Mouse (Mus musculus) intestine, embryonic 15.5 days (tissue): ENCODE results near the gene Ttll1. TPM values are rescaled to one million over a fixed set of nuclear protein-coding genes. Genes with fewer than 3 reads are reported as not detected.
"Not testable (repeated sequence)": the region's sequence is repeated elsewhere in the genome, so short reads cannot be mapped to it uniquely, and the experiment has no call there.

Source experiments
- ATAC-seq: fragments of 200-750 bp; cut with Nextera tagmentation; 2 replicates; pipeline ENCODE4 v1.8.0; 2017; ENCODE audit warnings: moderate TSS enrichment, moderate library complexity
- H3K27ac ChIP-seq: fragments of 300-500 bp; sonication (generic); 2 replicates; pipeline ENCODE4 v1.5.1; 2015; ENCODE audit warnings: mild to moderate bottlenecking, inconsistent platforms
- H3K27me3 ChIP-seq: fragments of 300-500 bp; sonication (generic); replicated peaks from 2 replicates; pipeline ENCODE4 v1.6.1; 2015; ENCODE audit warnings: inconsistent platforms
- H3K36me3 ChIP-seq: fragments of 300-500 bp; sonication (generic); 2 replicates; pipeline ENCODE4 v1.6.1; 2015; ENCODE audit warnings: inconsistent platforms
- H3K4me1 ChIP-seq: fragments of 300-500 bp; sonication (generic); replicated peaks from 2 replicates; pipeline ENCODE4 v1.6.1; 2015; ENCODE audit warnings: inconsistent platforms
- H3K4me2 ChIP-seq: fragments of 300-500 bp; sonication (generic); replicated peaks from 2 replicates; pipeline ENCODE4 v1.6.1; 2015; ENCODE audit warnings: mild to moderate bottlenecking, inconsistent platforms
- H3K4me3 ChIP-seq: fragments of 300-500 bp; sonication (generic); replicated peaks from 2 replicates; pipeline ENCODE4 v1.5.1; 2015; ENCODE audit warnings: inconsistent platforms
- H3K9ac ChIP-seq: fragments of 300-500 bp; sonication (generic); 2 replicates; pipeline ENCODE4 v1.6.1; 2015; ENCODE audit warnings: inconsistent platforms
- H3K9me3 ChIP-seq: fragments of 300-500 bp; sonication (generic); 2 replicates; pipeline ENCODE4 v1.6.1; 2016; ENCODE audit warnings: inconsistent platforms
- WGBS: fragments of 180-500 bp; shearing (Covaris S2); methylation state at CpG from one replicate; pipeline ENCODE4 v1.1.7; 2015; 5-methylcytosine and 5-hydroxymethylcytosine counted together
- polyA plus RNA-seq: library from polyadenylated mRNA; unstranded; fragments of >200 nt; fragmentation: Nextera tagmentation; extraction: Ambion mirVana; gene quantifications from 2 replicates; pipeline ENCODE4 v1.2.1, GENCODE M21; 2015

The Ttll1 gene
- polyA plus RNA-seq, 1 experiment from 2014 or later = 18.4 TPM

- no peak overlapping the region for H3K27ac ChIP-seq
- H3K9ac ChIP-seq = no peak overlapping the region
- ATAC-seq = peak; percentile 63
- H3K4me1 ChIP-seq = peaks cover 6% of the 10 kb centered on the region
- WGBS = 28% methylated on average over 20 of the region's 20 CpGs
- no peaks in the 10 kb centered on the region for H3K36me3 ChIP-seq
- H3K27me3 ChIP-seq = no peaks in the 10 kb centered on the region
- H3K4me3 ChIP-seq = no peak overlapping the region
- H3K9me3 ChIP-seq = no peaks in the 10 kb centered on the region
- H3K4me2 ChIP-seq = peak overlapping the region; percentile 45
Measured at GRCm38 (mm10) chr15:83518215-83519048, 7.7 kb upstream of the Ttll1 start.

GRCm38 (mm10) chr15:83515018-83515417 lies 4.3 kb upstream of the Ttll1 start:
- no peaks in the 10 kb centered on the region for H3K27me3 ChIP-seq
- H3K36me3 ChIP-seq = no peaks in the 10 kb centered on the region
- H3K4me3 ChIP-seq = no peak overlapping the region
- H3K4me2 ChIP-seq = no peak overlapping the region
- ATAC-seq = no peak
- WGBS = 66% methylated on average over 5 of the region's 5 CpGs
- peaks cover 9% of the 10 kb centered on the region for H3K4me1 ChIP-seq
- H3K9ac ChIP-seq = no peak overlapping the region
- no peak overlapping the region for H3K27ac ChIP-seq
- H3K9me3 ChIP-seq = no peaks in the 10 kb centered on the region

- 69% methylated on average over 13 of the region's 13 CpGs for WGBS
- Histone ChIP-seq H3K27ac (no peak overlapping the region), H3K9ac (no peak overlapping the region), H3K9me3 (no peaks in the 10 kb centered on the region), H3K27me3 (no peaks in the 10 kb centered on the region), H3K4me2 (no peak overlapping the region), H3K4me3 (no peak overlapping the region), H3K4me1 (peaks cover 3% of the 10 kb centered on the region; the same call in 1 of the 2 replicates), H3K36me3 (no peaks in the 10 kb centered on the region)
- ATAC-seq = no peak
Measured at GRCm38 (mm10) chr15:83512489-83513281, 2.0 kb upstream of the Ttll1 start.

- peak; percentile 71 for ATAC-seq
- Histone ChIP-seq H3K9me3 (no peaks in the 10 kb centered on the region), H3K4me2 (peak overlapping the region; percentile 89), H3K9ac (peak overlapping the region; percentile 44), H3K27ac (no peak overlapping the region), H3K4me3 (peak overlapping the region; percentile 50), H3K36me3 (no peaks in the 10 kb centered on the region), H3K4me1 (peaks cover 3% of the 10 kb centered on the region; the same call in 1 of the 2 replicates), H3K27me3 (no peaks in the 10 kb centered on the region)
- 26% methylated on average over 17 of the region's 17 CpGs for WGBS
Measured at GRCm38 (mm10) chr15:83509950-83510804, 516 bp downstream of the Ttll1 start.

DNA sequence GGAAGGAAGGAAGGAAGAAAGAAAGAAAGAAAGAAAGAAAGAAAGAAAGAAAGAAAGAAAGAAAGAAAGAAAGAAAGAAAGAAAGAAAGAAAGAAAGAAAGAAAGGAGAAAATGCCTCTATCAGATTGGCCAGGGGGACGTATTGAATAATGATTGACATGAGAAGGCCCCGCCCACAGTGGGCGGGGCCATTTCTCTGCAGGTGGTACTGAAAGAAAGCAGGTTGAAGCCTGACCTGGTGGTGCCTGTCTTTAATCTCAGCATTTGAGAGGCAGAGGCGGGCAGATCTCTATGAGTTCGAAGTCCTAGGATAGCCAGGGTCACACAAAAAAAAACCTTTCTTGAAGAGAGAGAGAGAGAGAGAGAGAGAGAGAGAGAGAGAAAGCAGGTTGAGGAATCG lies 9.2 kb downstream of the Ttll1 start:
- H3K36me3 ChIP-seq, H3K4me3 ChIP-seq, ATAC-seq, H3K4me2 ChIP-seq, H3K9me3 ChIP-seq, H3K27me3 ChIP-seq, H3K9ac ChIP-seq, H3K4me1 ChIP-seq, H3K27ac ChIP-seq: not testable (repeated sequence)
- 77% methylated on average over 6 of the region's 6 CpGs for WGBS

GRCm38 (mm10) chr15:83500352-83500751 lies 10.3 kb downstream of the Ttll1 start:
- Histone ChIP-seq H3K4me2 (no peak overlapping the region), H3K36me3 (no peaks in the 10 kb centered on the region), H3K9me3 (no peaks in the 10 kb centered on the region), H3K4me1 (no peaks in the 10 kb centered on the region), H3K27ac (no peak overlapping the region), H3K27me3 (no peaks in the 10 kb centered on the region), H3K4me3 (no peak overlapping the region), H3K9ac (no peak overlapping the region)
- ATAC-seq = no peak
- 53% methylated on average over 3 of the region's 3 CpGs for WGBS

- Histone ChIP-seq H3K27ac (no peak overlapping the region), H3K9ac (no peak overlapping the region), H3K4me2 (no peak overlapping the region), H3K9me3 (no peaks in the 10 kb centered on the region), H3K4me1 (no peaks in the 10 kb centered on the region), H3K4me3 (no peak overlapping the region), H3K27me3 (no peaks in the 10 kb centered on the region), H3K36me3 (no peaks in the 10 kb centered on the region)
- WGBS = 89% methylated on average over 10 of the region's 10 CpGs
- ATAC-seq = no peak
Measured at GRCm38 (mm10) chr15:83499211-83499755, 11.4 kb downstream of the Ttll1 start.

- no peak for ATAC-seq
- WGBS = 89% methylated on average over 6 of the region's 6 CpGs
Measured at GRCm38 (mm10) chr15:83497299-83497698, 13.4 kb downstream of the Ttll1 start.

DNA sequence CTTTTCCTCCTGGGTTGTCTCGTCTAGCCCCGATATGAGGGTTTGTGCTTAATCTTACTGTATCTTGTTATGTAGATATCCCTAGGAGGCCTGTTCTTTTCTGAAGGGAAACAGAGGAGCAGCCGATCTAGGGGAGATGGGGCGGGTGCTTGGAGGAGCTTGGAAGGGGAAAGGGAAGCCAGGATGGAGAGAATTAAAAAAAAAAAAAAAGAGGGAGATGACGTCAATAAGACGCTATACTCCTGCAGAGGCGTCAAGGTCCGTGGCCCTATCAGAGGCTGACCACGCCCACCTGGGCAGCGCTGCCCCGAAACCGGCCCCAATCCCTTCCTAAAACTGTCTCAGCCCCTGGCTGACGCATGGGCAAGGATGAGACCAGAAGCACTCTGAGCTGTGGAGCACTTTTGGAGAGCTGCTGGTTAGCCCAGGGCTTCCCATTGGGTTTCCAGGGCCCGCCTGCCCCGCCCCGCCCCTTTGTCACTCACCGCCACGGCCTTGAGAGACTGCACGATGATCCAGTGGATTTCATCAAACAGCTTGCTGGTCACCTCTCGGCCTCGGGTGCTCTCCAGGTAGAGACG lies 14.8 kb downstream of the Ttll1 start:
- WGBS = 65% methylated on average over 22 of the region's 22 CpGs
- peaks cover 6% of the 10 kb centered on the region; the same call in 1 of the 2 replicates for H3K36me3 ChIP-seq
- H3K9ac ChIP-seq = no peak overlapping the region
- H3K4me3 ChIP-seq = no peak overlapping the region
- no peaks in the 10 kb centered on the region for H3K4me1 ChIP-seq
- H3K9me3 ChIP-seq = no peaks in the 10 kb centered on the region
- H3K4me2 ChIP-seq = 0 out of 2 replicates have a peak overlapping the region, but pooled peaks have one; percentile 26
- no peak for ATAC-seq
- no peak overlapping the region for H3K27ac ChIP-seq
- H3K27me3 ChIP-seq = no peaks in the 10 kb centered on the region

More at GRCm38 (mm10) chr15:83497299-83497698, 13.4 kb downstream of the Ttll1 start:
- Histone ChIP-seq H3K27ac (no peak overlapping the region), H3K9me3 (no peaks in the 10 kb centered on the region), H3K4me2 (no peak overlapping the region), H3K36me3 (peaks cover 6% of the 10 kb centered on the region; the same call in 1 of the 2 replicates), H3K9ac (no peak overlapping the region), H3K4me1 (no peaks in the 10 kb centered on the region), H3K27me3 (no peaks in the 10 kb centered on the region), H3K4me3 (no peak overlapping the region)

- WGBS = 86% methylated on average over 3 of the region's 3 CpGs
- no peak for ATAC-seq
- Histone ChIP-seq H3K9me3 (no peaks in the 10 kb centered on the region), H3K27me3 (no peaks in the 10 kb centered on the region), H3K4me2 (no peak overlapping the region), H3K9ac (no peak overlapping the region), H3K36me3 (peaks cover 6% of the 10 kb centered on the region; the same call in 1 of the 2 replicates), H3K27ac (no peak overlapping the region), H3K4me1 (no peaks in the 10 kb centered on the region), H3K4me3 (no peak overlapping the region)
Measured at GRCm38 (mm10) chr15:83495195-83495594, 15.5 kb downstream of the Ttll1 start.

- WGBS = 66% methylated on average over 6 of the region's 6 CpGs
Measured at GRCm38 (mm10) chr15:83494572-83494920, 16.1 kb downstream of the Ttll1 start.

More at GRCm38 (mm10) chr15:83494572-83494920, 16.1 kb downstream of the Ttll1 start:
- Histone ChIP-seq H3K4me3 (no peak overlapping the region), H3K4me1 (no peaks in the 10 kb centered on the region), H3K9me3 (no peaks in the 10 kb centered on the region), H3K27ac (no peak overlapping the region), H3K36me3 (peaks cover 6% of the 10 kb centered on the region; the same call in 1 of the 2 replicates), H3K9ac (no peak overlapping the region), H3K27me3 (no peaks in the 10 kb centered on the region), H3K4me2 (no peak overlapping the region)
- ATAC-seq = no peak
